Mouse (Mus musculus): Measurements from ENCODE around the gene Plekhg2. TPM values are rescaled to one million over a fixed set of nuclear protein-coding genes. Genes with fewer than 3 reads are reported as not detected.

Gene Plekhg2
- polyA plus RNA-seq, 1 experiment from 2014 or later = 43.1 TPM

GRCm38 (mm10) chr7:28381938-28382337 lies 9.5 kb upstream of the Plekhg2 start:
- H3K9me3 ChIP-seq (replicated peaks) = no peaks in the 10 kb centered on the region
- peak overlapping the region; percentile 56 for H3K4me2 ChIP-seq
- H3K4me1 ChIP-seq = peaks cover 50% of the 10 kb centered on the region
- H3K27me3 ChIP-seq = 0 out of 2 replicates have a peak, but pooled peaks cover 2% of the 10 kb centered on the region
- H3K4me3 ChIP-seq = peak overlapping the region; percentile 26
- peak overlapping the region; percentile 58 for H3K9ac ChIP-seq
- peaks cover 15% of the 10 kb centered on the region for H3K36me3 ChIP-seq (ENCODE audit: poor library complexity, severe bottlenecking)
- peak overlapping the region; percentile 54 for H3K27ac ChIP-seq
- 3% methylated on average over 17 of the region's 20 CpGs for WGBS
- no peak for ATAC-seq

GRCm38 (mm10) chr7:28381017-28381790 lies 8.8 kb upstream of the Plekhg2 start:
- Histone ChIP-seq H3K4me3 (peak overlapping the region; percentile 26; the same call in 1 of the 2 replicates), H3K36me3 (ENCODE audit: poor library complexity, severe bottlenecking) (peaks cover 12% of the 10 kb centered on the region), H3K27ac (peak overlapping the region; percentile 54), H3K9me3 (replicated peaks) (no peaks in the 10 kb centered on the region), H3K4me1 (peaks cover 54% of the 10 kb centered on the region), H3K27me3 (0 out of 2 replicates have a peak, but pooled peaks cover 2% of the 10 kb centered on the region), H3K4me2 (peak overlapping the region; percentile 56), H3K9ac (peak overlapping the region; percentile 58)
- no peak for ATAC-seq
- 6% methylated on average over 27 of the region's 30 CpGs for WGBS

GRCm38 (mm10) chr7:28380237-28381016 lies 8.0 kb upstream of the Plekhg2 start, which contains the start of gene Zfp36:
Gene Zfp36, minus strand, starts transcription at chr7:28380253.
- Histone ChIP-seq H3K4me1 (peaks cover 60% of the 10 kb centered on the region), H3K4me3 (peak within 1 kb of the TSS; percentile 61), H3K9me3 (replicated peaks) (no peaks in the 10 kb centered on the region), H3K27me3 (0 out of 2 replicates have a peak, but pooled peaks cover 2% of the 10 kb centered on the region), H3K27ac (peak within 1 kb of the TSS; percentile 69), H3K36me3 (ENCODE audit: poor library complexity, severe bottlenecking) (peaks cover 4% of the 10 kb centered on the region; the same call in 1 of the 2 replicates), H3K9ac (peak within 1 kb of the TSS; percentile 81), H3K4me2 (peak within 1 kb of the TSS; percentile 91)
- 56% methylated on average over 17 of the region's 17 CpGs for WGBS
- no peak for ATAC-seq

GRCm38 (mm10) chr7:28378769-28379651 lies 6.6 kb upstream of the Plekhg2 start:
- Histone ChIP-seq H3K4me3 (peak overlapping the region; percentile 61), H3K4me1 (peaks cover 67% of the 10 kb centered on the region), H3K9ac (peak overlapping the region; percentile 81), H3K36me3 (ENCODE audit: poor library complexity, severe bottlenecking) (no peaks in the 10 kb centered on the region), H3K27ac (peak overlapping the region; percentile 69), H3K27me3 (0 out of 2 replicates have a peak, but pooled peaks cover 2% of the 10 kb centered on the region), H3K4me2 (peak overlapping the region; percentile 91), H3K9me3 (replicated peaks) (no peaks in the 10 kb centered on the region)
- whole genome bisulfite sequencing = under 1% methylated on average over 53 of the region's 53 CpGs
- peak; percentile 59 for ATAC-seq

GRCm38 (mm10) chr7:28378066-28378690 lies 5.8 kb upstream of the Plekhg2 start:
- Histone ChIP-seq H3K9me3 (replicated peaks) (no peaks in the 10 kb centered on the region), H3K4me3 (peak overlapping the region; percentile 61), H3K27ac (0 out of 2 replicates have a peak overlapping the region, but pooled peaks have one; percentile 69), H3K4me2 (peak overlapping the region; percentile 91), H3K4me1 (peaks cover 73% of the 10 kb centered on the region), H3K27me3 (0 out of 2 replicates have a peak, but pooled peaks cover 2% of the 10 kb centered on the region), H3K9ac (peak overlapping the region; percentile 81), H3K36me3 (ENCODE audit: poor library complexity, severe bottlenecking) (no peaks in the 10 kb centered on the region)
- no peak for ATAC-seq
- WGBS = 58% methylated on average over 32 of the region's 32 CpGs

GRCm38 (mm10) chr7:28377190-28378065 lies 5.0 kb upstream of the Plekhg2 start:
- no peak overlapping the region for H3K27ac ChIP-seq
- no peaks in the 10 kb centered on the region for H3K9me3 ChIP-seq (replicated peaks)
- no peaks in the 10 kb centered on the region for H3K36me3 ChIP-seq (ENCODE audit: poor library complexity, severe bottlenecking)
- 0 out of 2 replicates have a peak overlapping the region, but pooled peaks have one; percentile 81 for H3K9ac ChIP-seq
- peak overlapping the region; percentile 91 for H3K4me2 ChIP-seq
- WGBS = 83% methylated on average over 18 of the region's 18 CpGs
- peak overlapping the region; percentile 61; the same call in 1 of the 2 replicates for H3K4me3 ChIP-seq
- peaks cover 66% of the 10 kb centered on the region for H3K4me1 ChIP-seq
- ATAC-seq = no peak
- 0 out of 2 replicates have a peak, but pooled peaks cover 2% of the 10 kb centered on the region for H3K27me3 ChIP-seq

- Histone ChIP-seq H3K9ac (peak overlapping the region; percentile 67), H3K27ac (peak overlapping the region; percentile 89), H3K36me3 (ENCODE audit: poor library complexity, severe bottlenecking) (no peaks in the 10 kb centered on the region), H3K27me3 (0 out of 2 replicates have a peak, but pooled peaks cover 2% of the 10 kb centered on the region), H3K4me1 (peaks cover 56% of the 10 kb centered on the region), H3K4me3 (peak overlapping the region; percentile 39), H3K9me3 (replicated peaks) (no peaks in the 10 kb centered on the region), H3K4me2 (peak overlapping the region; percentile 68)
- ATAC-seq = no peak
- WGBS = 6% methylated on average over 30 of the region's 30 CpGs
Measured at GRCm38 (mm10) chr7:28376011-28376771, 3.8 kb upstream of the Plekhg2 start.

GRCm38 (mm10) chr7:28375176-28375921 lies 3.0 kb upstream of the Plekhg2 start:
- peak overlapping the region; percentile 67 for H3K9ac ChIP-seq
- no peaks in the 10 kb centered on the region for H3K9me3 ChIP-seq (replicated peaks)
- H3K27me3 ChIP-seq = no peaks in the 10 kb centered on the region
- peak; percentile 55 for ATAC-seq
- under 1% methylated on average over 36 of the region's 36 CpGs for WGBS
- H3K4me1 ChIP-seq = peaks cover 59% of the 10 kb centered on the region
- no peaks in the 10 kb centered on the region for H3K36me3 ChIP-seq (ENCODE audit: poor library complexity, severe bottlenecking)
- H3K27ac ChIP-seq = peak overlapping the region; percentile 89
- H3K4me2 ChIP-seq = peak overlapping the region; percentile 68
- H3K4me3 ChIP-seq = peak overlapping the region; percentile 39

- no peaks in the 10 kb centered on the region for H3K9me3 ChIP-seq (replicated peaks)
- H3K27ac ChIP-seq = peak overlapping the region; percentile 89
- 81% methylated on average over 10 of the region's 10 CpGs for WGBS
- no peak overlapping the region for H3K9ac ChIP-seq
- H3K27me3 ChIP-seq = no peaks in the 10 kb centered on the region
- H3K4me3 ChIP-seq = no peak overlapping the region
- H3K4me2 ChIP-seq = peak overlapping the region; percentile 68; the same call in 1 of the 2 replicates
- H3K4me1 ChIP-seq = peaks cover 65% of the 10 kb centered on the region
- H3K36me3 ChIP-seq (ENCODE audit: poor library complexity, severe bottlenecking) = peaks cover 6% of the 10 kb centered on the region; the same call in 1 of the 2 replicates
- ATAC-seq = no peak
Measured at GRCm38 (mm10) chr7:28374647-28375046, 2.2 kb upstream of the Plekhg2 start.

Measured in forebrain, embryonic 13.5 days (tissue).